Mouse (Mus musculus): ENCODE results near the gene Dhx8.

Dhx8 gene

GRCm38 (mm10) chr11:101732518-101733440, at the start of gene Dhx8:
Gene Dhx8 (plus strand): TSS chr11:101732919.
- in situ Hi-C loops (cut with MboI; ENCODE audit: unreplicated experiment in 2 of 2) = loop anchor here (5.0 kb wide), 3 partner anchors 70 to 170 kb away; no protein-coding TSS in a partner anchor

GRCm38 (mm10) chr11:101687351-101688301, 45.1 kb upstream of the Dhx8 start:
- in situ Hi-C loops (cut with MboI; ENCODE audit: unreplicated experiment in 2 of 2) = no loop called here

GRCm38 (mm10) chr11:101689701-101690113, 43.0 kb upstream of the Dhx8 start:
- in situ Hi-C loops (cut with MboI; ENCODE audit: unreplicated experiment in 2 of 2) = no loop called here

- in situ Hi-C loops (cut with MboI; ENCODE audit: unreplicated experiment in 2 of 2) = no loop called here
These were observed 42.4 kb upstream of the Dhx8 start for GRCm38 (mm10) chr11:101690326-101690725.

GRCm38 (mm10) chr11:101695906-101696661, 36.6 kb upstream of the Dhx8 start:
- in situ Hi-C loops (cut with MboI; ENCODE audit: unreplicated experiment in 2 of 2) = no loop called here

- in situ Hi-C loops (cut with MboI; ENCODE audit: unreplicated experiment in 2 of 2) = no loop called here
These were observed 35.4 kb upstream of the Dhx8 start for GRCm38 (mm10) chr11:101697156-101697861.

GRCm38 (mm10) chr11:101698114-101698513, 34.6 kb upstream of the Dhx8 start:
- in situ Hi-C loops (cut with MboI; ENCODE audit: unreplicated experiment in 2 of 2) = no loop called here

- in situ Hi-C loops (cut with MboI; ENCODE audit: unreplicated experiment in 2 of 2) = no loop called here
These were observed 33.2 kb upstream of the Dhx8 start for GRCm38 (mm10) chr11:101699556-101699955.

GRCm38 (mm10) chr11:101699991-101700390, 32.7 kb upstream of the Dhx8 start:
- in situ Hi-C loops (cut with MboI; ENCODE audit: unreplicated experiment in 2 of 2) = no loop called here

GRCm38 (mm10) chr11:101700446-101700845, 32.3 kb upstream of the Dhx8 start:
- in situ Hi-C loops (cut with MboI; ENCODE audit: unreplicated experiment in 2 of 2) = no loop called here

GRCm38 (mm10) chr11:101704081-101704480, 28.6 kb upstream of the Dhx8 start:
- in situ Hi-C loops (cut with MboI; ENCODE audit: unreplicated experiment in 2 of 2) = no loop called here

GRCm38 (mm10) chr11:101706764-101707448, 25.8 kb upstream of the Dhx8 start:
- in situ Hi-C loops (cut with MboI; ENCODE audit: unreplicated experiment in 2 of 2) = no loop called here

- in situ Hi-C loops (cut with MboI; ENCODE audit: unreplicated experiment in 2 of 2) = no loop called here
These were observed 24.2 kb upstream of the Dhx8 start for GRCm38 (mm10) chr11:101708482-101708881.

GRCm38 (mm10) chr11:101712811-101713210, 19.9 kb upstream of the Dhx8 start:
- in situ Hi-C loops (cut with MboI; ENCODE audit: unreplicated experiment in 2 of 2) = no loop called here

- in situ Hi-C loops (cut with MboI; ENCODE audit: unreplicated experiment in 2 of 2) = no loop called here
These were observed 18.7 kb upstream of the Dhx8 start for GRCm38 (mm10) chr11:101714012-101714411.

- in situ Hi-C loops (cut with MboI; ENCODE audit: unreplicated experiment in 2 of 2) = no loop called here
These were observed 14.4 kb upstream of the Dhx8 start for GRCm38 (mm10) chr11:101718324-101718723.

GRCm38 (mm10) chr11:101719986-101720520, 12.7 kb upstream of the Dhx8 start:
- in situ Hi-C loops (cut with MboI; ENCODE audit: unreplicated experiment in 2 of 2) = loop anchor here in 1 of 2 experiments (10.0 kb wide), 1 partner anchor 135 kb away; the partner anchor contains the start of gene Tmem106a

GRCm38 (mm10) chr11:101725043-101725442, 7.7 kb upstream of the Dhx8 start:
- in situ Hi-C loops (cut with MboI; ENCODE audit: unreplicated experiment in 2 of 2) = loop anchor here in 1 of 2 experiments (10.0 kb wide), 1 partner anchor 140 kb away; the partner anchor contains the start of gene Tmem106a

- in situ Hi-C loops (cut with MboI; ENCODE audit: unreplicated experiment in 2 of 2) = loop anchor here in 1 of 2 experiments (10.0 kb wide), 1 partner anchor 142 kb away; the partner anchor contains the start of gene Tmem106a
These were observed 6.0 kb upstream of the Dhx8 start for GRCm38 (mm10) chr11:101726765-101727164.
